Mouse (Mus musculus): ENCODE results near the gene Slc8a1. TPM values are rescaled to one million over a fixed set of nuclear protein-coding genes. Genes with fewer than 3 reads are reported as not detected.

The Slc8a1 gene
- total RNA-seq, 2 experiments from 2014 or later: 291 TPM

DNA sequence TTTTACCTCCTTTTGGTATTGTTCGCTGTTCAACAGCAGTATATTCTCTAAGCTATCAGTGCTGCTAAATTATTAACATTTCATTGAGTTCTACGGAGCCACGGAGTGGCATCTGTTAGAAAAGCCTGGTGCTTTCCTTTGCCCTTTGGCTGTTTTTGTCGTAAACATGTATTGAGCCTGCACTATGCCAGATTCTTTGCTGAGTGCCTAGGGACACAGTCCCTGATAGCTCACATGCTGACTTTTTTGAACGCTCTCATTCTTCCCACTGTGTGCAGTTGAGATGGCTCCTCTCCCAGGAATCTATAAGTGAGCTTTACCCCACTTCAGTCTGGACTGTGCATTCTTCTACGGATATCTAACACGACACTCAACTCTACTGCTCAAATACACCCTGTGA lies 148.4 kb downstream of the Slc8a1 start:
- no peak overlapping the region for H3K27ac ChIP-seq
- TF ChIP-seq CTCF (conservative IDR thresholded peaks at IDR 0.05): no peak
- DNase-seq (ENCODE audit: low spot score in 2 of 2): no peak
- no peak overlapping the region for H3K4me3 ChIP-seq

DNA sequence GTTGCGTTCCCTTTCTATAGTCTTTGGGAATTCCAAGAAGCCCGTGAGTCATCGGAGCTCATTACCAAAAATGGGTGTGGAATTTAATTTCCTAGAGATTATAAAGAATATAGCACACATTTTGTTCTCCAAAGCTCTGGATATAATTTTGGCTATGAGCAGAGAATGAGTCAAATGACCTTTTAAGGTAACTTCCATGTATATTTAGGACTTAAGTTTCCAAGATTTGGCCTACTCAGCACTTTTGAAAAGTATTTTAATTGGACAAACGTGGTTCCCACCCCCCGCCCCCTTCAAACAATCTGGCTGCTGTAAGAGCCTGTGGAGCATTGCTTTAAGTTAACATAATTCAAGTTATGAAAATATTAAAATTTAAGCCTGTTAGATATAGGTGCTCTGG lies 151.4 kb downstream of the Slc8a1 start:
- DNase-seq (ENCODE audit: low spot score in 2 of 2): no peak
- Histone ChIP-seq H3K4me3 (no peak overlapping the region), H3K27ac (no peak overlapping the region)
- TF ChIP-seq CTCF (conservative IDR thresholded peaks at IDR 0.05): no peak

DNA sequence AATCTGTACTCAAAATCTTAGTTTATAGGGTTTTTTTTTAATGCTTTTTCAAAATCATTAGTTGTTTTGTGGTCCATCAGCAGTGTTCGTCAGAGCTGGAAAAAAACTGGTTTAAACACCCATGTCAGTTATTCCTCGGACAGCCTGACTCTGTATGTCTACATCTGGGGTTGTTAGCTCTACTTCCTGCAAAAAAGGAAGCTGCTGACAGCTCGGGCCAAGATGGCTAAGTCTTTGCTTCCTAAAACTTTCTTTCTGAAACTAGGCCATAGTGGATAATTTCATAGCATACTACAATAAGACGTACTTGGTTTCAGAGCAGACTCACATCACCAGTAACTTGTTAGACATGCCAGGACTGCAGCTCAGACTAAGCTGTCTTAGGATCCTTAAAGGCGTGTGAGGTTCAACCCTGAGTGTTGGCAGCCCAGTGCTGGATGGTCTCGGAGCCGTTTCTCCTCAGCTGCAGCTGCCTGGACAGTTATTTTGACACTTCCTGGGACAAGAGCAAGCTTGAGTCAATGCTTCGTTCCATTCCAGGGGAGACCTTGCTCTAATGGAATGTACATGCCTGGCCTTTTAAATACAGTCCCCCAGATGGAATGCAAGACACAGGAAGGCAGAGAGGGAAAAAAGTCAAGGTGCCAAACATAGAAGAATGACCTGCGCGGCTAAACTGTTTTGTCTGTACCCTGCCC lies 158.3 kb downstream of the Slc8a1 start:
- DNase-seq (ENCODE audit: low spot score in 2 of 2): no peak
- H3K27ac ChIP-seq: no peak overlapping the region
- no peak for TF ChIP-seq CTCF (conservative IDR thresholded peaks at IDR 0.05)
- H3K4me3 ChIP-seq: no peak overlapping the region

DNA sequence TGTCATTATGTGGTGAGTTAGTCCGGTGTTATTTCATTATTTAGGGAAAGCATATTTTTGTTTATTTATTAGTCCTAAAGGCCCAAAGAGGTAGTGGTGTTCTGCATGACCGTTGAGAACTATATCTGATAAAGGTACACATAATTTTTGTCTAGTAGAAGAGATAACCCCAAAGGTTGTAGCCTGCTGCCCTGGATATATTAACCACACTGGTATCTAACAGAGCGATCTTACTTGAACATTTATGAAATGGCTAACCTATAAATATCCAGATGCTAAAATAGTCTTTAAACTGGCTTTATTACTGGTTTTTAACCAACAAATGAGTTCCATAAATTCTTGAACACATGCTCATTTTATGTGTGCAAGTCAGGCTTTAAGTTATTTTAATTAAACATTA lies 161.3 kb downstream of the Slc8a1 start:
- H3K27ac ChIP-seq: no peak overlapping the region
- no peak overlapping the region for H3K4me3 ChIP-seq
- no peak for DNase-seq (ENCODE audit: low spot score in 2 of 2)
- no peak for TF ChIP-seq CTCF (conservative IDR thresholded peaks at IDR 0.05)

DNA sequence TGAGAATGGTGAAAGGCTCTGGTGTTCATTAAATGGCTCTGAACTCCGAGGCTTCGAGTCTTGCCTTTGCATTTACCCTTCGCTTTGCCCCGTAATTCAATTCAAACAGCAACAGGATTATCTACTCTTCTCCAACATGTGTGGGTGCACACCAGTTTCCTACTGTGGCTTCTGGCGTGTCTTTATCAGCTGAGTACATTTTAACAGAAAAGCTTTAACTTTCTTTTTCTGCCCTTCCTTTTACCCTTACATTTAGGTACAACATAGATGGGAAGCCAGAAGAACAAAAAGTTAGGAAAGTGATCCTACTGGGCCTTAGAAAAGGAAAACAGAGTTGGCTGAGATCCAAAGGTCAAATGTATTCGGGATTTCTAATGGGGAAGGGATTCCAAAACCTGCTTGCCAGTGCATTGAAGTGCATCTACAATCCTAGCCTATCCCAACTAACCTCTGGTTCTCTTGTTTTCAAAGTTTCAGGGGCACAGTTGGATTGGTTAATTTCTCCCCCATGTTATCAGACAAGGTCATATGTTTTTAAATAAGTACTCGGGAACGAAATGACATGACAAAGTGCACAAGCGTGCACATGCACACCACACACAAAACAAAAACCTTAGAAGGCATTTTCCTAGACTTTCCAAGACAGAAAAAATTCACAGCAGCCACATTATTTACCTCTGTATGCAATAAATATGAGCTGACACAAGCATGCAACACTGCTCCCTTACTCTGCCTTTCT lies 172.4 kb downstream of the Slc8a1 start:
- H3K4me3 ChIP-seq: no peak overlapping the region
- no peak for DNase-seq (ENCODE audit: low spot score in 2 of 2)
- H3K27ac ChIP-seq: no peak overlapping the region
- no peak for TF ChIP-seq CTCF (conservative IDR thresholded peaks at IDR 0.05)

DNA sequence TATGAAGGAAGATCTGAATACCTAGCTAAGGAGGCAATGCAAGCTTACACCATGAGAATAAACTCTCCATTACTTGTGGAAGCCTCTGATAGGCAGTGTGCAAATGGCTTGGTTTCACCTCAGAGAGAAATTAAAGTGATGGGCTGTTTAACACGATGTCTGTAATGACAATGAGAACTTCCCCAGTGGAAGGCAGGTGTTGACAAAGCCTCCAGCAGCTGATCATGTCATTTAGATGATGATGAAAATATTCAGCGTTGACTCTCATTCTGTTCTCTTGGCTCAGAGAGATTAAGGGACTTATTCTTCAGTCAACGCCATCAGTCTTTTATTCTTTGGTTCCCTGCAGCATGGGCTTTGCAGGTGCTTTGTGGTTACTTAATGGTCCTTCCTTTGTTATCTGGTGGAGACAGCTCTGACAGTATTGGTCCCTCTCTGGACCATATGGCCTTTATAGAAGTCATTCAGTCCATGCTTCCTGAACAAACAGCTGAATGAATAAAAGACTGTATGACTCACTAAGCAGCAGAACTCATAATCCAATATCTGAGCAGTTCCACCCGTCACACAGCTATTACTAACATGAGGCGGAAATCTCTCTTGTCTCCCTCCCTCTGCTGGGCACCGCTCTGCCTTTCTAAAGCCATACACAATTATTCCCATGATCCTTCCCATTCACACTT lies 184.0 kb downstream of the Slc8a1 start:
- TF ChIP-seq CTCF (conservative IDR thresholded peaks at IDR 0.05): no peak
- H3K4me3 ChIP-seq: no peak overlapping the region
- peak in 1 of 2 experiments; percentile 17 for DNase-seq (ENCODE audit: low spot score in 2 of 2)
- peak overlapping the region; percentile 0; the same call in 1 of the 2 replicates for H3K27ac ChIP-seq

DNA sequence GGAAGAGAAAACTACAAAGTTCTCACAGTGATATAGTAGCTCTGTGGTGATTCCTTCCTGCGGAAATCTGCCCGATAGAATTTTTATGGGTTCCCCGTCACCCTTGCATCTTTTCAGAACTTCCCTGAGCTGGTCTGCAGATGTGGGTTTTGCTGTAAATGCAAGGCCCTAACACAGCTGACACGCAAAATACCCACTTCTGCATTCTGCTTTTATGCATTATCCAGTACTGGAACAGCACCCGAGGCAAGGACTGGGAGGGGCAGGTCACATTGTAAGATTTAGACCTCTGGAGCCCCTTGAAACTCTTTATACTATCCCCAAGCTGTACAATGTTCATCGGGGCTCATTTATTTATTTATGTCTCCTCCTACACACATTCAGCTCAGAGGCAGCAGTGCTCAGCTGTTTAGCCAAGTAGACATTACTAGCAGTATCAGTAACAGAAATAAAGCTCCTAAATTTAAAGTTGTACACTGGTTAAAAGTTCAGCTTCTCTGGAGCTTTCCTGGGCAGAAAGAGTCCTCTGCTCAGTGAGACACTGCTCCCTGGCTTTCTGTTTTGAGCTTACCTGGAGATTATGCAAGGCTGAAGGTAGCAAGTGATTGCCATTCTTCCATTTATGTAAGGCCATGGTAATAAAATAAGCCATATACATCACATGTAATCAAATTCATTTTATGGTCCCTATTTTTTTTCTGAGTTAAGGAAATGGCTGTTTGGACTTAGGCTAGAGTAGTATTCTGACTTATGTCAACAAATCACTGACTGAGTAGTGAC lies 186.1 kb downstream of the Slc8a1 start:
- DNase-seq (ENCODE audit: low spot score in 2 of 2): no peak
- H3K27ac ChIP-seq: no peak overlapping the region; the same call in 1 of the 2 replicates
- H3K4me3 ChIP-seq: no peak overlapping the region
- TF ChIP-seq CTCF (conservative IDR thresholded peaks at IDR 0.05): no peak

DNA sequence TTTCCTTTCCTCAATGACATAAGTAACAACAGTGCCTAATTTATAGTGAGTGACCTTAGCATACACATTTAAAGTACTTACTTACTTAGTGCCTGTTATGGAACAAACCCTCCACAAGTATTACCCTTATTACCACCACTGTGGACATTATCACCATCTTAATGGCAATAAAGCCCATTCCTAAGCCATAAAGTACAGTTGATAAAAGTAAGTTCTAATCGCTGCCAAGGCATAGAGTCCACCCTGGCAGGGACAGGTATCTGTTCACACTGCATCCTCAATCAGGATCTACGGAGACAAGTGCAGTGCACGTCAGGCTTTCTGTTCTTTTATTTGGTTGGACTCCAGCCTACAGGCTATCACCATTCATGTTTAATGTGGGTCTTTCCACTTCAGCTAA lies 187.3 kb downstream of the Slc8a1 start:
- DNase-seq (ENCODE audit: low spot score in 2 of 2): no peak
- no peak overlapping the region for H3K4me3 ChIP-seq
- H3K27ac ChIP-seq: no peak overlapping the region
- TF ChIP-seq CTCF (conservative IDR thresholded peaks at IDR 0.05): no peak

DNA sequence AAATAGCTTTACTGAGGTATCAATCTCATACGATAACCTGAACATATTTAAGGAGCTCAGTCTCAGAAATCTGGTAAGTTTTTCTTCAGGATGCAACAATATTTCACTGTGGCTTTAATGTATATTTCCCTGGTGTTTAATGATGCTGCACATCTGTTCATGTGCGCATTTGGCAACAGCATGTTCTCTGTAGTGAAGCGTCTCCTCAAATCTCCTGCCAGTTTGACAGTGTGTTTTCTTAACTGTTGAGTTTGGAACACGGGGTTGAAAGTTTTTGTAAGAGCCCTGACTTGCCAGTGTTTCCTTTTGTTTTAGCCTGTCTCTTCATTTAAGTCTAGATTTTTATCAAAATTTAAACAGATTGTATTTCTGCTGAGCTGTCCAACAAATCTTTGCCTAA lies 190.2 kb downstream of the Slc8a1 start:
- no peak overlapping the region for H3K4me3 ChIP-seq
- TF ChIP-seq CTCF (conservative IDR thresholded peaks at IDR 0.05): no peak
- no peak overlapping the region for H3K27ac ChIP-seq
- DNase-seq (ENCODE audit: low spot score in 2 of 2): no peak

DNA sequence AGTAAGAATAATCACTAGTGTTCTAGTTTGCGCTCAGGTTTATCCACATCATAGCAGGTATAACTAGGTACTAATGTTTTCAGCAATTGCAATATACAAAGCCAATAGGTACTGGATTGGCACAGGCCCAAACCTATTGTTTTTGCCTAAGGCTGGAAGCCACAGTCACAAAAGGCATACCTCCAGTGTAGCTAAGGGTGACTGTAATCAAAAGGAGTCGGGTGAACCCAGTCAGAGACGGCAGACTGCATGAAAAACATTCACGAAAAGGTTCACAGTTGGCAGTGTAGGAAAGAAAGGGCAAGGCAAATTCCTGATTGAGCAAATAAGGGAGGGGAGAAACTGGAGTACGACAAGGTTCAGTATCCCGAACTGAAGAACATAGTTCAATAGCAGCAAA lies 191.7 kb downstream of the Slc8a1 start:
- Histone ChIP-seq H3K27ac (no peak overlapping the region), H3K4me3 (no peak overlapping the region)
- no peak for TF ChIP-seq CTCF (conservative IDR thresholded peaks at IDR 0.05)

DNA sequence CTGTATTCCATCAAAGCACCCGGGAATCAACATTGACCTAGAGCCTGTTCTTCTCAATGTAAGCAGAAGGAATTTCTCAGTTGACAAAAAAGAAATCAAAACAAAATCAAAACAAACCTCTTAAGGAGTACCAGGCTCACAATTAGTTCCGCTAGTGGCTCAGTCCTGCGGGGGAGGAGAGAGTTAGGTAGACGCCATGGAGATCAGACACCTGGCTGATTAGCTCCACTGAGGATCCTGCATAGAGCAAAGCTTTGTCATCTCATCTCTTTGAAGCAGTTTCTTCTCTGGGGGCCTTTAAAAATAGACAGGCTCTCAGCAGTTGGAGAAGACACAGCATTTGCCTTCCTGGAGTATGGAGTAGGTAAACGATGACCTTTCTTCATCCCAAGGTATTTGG lies 192.2 kb downstream of the Slc8a1 start:
- H3K4me3 ChIP-seq: no peak overlapping the region
- no peak for TF ChIP-seq CTCF (conservative IDR thresholded peaks at IDR 0.05)
- H3K27ac ChIP-seq: no peak overlapping the region
- DNase-seq (ENCODE audit: low spot score in 2 of 2): no peak

More for the DNA sequence above, 191.7 kb downstream of the Slc8a1 start:
- DNase-seq (ENCODE audit: low spot score in 2 of 2): no peak

DNA sequence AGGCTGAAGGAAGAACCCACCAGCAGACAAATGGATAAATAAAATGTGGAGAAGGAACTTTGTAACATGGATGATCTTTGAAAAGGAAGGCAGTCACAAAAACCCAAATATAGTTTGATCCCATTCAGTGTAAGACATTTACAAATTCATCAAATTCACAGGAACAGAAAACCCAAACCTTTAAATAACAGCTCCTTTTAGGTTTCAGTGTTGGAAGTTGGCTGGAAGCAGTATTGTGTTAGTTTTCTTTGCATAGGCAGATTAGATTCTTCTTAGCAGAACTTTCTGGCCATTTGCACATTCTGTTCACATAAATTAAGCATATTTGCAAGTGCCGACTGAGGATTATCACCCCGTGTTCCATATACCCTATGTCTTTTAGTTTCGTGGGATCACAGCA lies 193.3 kb downstream of the Slc8a1 start:
- TF ChIP-seq CTCF (conservative IDR thresholded peaks at IDR 0.05): no peak
- DNase-seq (ENCODE audit: low spot score in 2 of 2): no peak
- H3K4me3 ChIP-seq: no peak overlapping the region
- H3K27ac ChIP-seq: no peak overlapping the region
